Mouse (Mus musculus) stomach, postnatal 0 days (tissue): ENCODE measurements around the gene Nuak1.

ENCODE experiments used
- CTCF ChIP-seq: IDR thresholded peaks from 2 replicates; pipeline ENCODE4 v1.5.1; 2016; ENCODE audit warnings: antibody characterized with exemption, low read depth, mild to moderate bottlenecking, moderate library complexity
- EP300 ChIP-seq: optimal IDR thresholded peaks from 2 replicates; pipeline ENCODE3; 2016; ENCODE audit warnings: antibody characterized with exemption

DNA sequence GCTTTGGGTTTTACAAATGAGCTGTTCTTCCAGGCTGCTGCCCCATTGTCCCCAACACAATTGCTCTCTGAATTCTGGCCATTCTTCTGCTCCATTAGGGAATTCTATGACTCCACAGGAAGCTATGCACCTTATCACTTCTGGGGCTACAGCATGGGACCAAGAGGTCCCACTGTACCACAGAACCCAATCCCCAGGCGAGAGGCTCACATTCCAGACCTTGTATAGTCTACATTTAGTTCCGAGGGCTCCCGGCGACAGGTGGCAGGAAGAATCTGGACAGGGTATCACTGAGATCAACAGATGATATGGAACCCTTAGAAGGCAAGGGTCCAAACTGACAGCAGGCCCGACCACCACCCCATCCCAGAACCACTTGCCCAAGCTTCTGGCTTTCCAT, 50.7 kb downstream of the Nuak1 start:
- no peak for TF ChIP-seq CTCF
- TF ChIP-seq EP300, result no peak
